Mouse (Mus musculus): ENCODE measurements around the gene Ndufv2. TPM values are rescaled to one million over a fixed set of nuclear protein-coding genes. Genes with fewer than 3 reads are reported as not detected.

The Ndufv2 gene
- total RNA-seq (2021): 100 to 1,000 TPM; 362 to 532 TPM
- long read RNA-seq, experiment 1, transcript Ndufv2-203 (8 exons, 1,697 nt): major isoform, 140 of 142 reads
- long read RNA-seq, experiment 1, partial matches to known transcripts: 0 of 142 reads
- long read RNA-seq, experiment 1, other reads (novel, unspliced or antisense): 2 of 142 reads
- long read RNA-seq, experiment 2, transcript Ndufv2-203 (8 exons, 1,697 nt): major isoform, 312 of 335 reads
- long read RNA-seq, experiment 2, partial matches to known transcripts: 9 of 335 reads
- long read RNA-seq, experiment 2, other reads (novel, unspliced or antisense): 14 of 335 reads

- DNase-seq (ENCODE audit: low spot score in 2 of 2): peak; percentile 81 to 86
Observed at GRCm38 (mm10) chr17:66101380-66102330, at the start of gene Ndufv2. Gene Ndufv2 (minus strand): TSS chr17:66101559.

GRCm38 (mm10) chr17:66131212-66131611 is 29.9 kb upstream of the Ndufv2 start:
- no peak for DNase-seq (ENCODE audit: low spot score in 2 of 2)

GRCm38 (mm10) chr17:66130371-66130770 is 29.0 kb upstream of the Ndufv2 start:
- no peak for DNase-seq (ENCODE audit: low spot score in 2 of 2)

- DNase-seq (ENCODE audit: low spot score in 2 of 2): no peak
Observed at GRCm38 (mm10) chr17:66125211-66125610, 23.9 kb upstream of the Ndufv2 start.

- DNase-seq (ENCODE audit: low spot score in 2 of 2): no peak
Observed at GRCm38 (mm10) chr17:66123816-66124610, 22.7 kb upstream of the Ndufv2 start.

GRCm38 (mm10) chr17:66123066-66123815 is 21.9 kb upstream of the Ndufv2 start, which contains the start of gene Ddx11:
Gene Ddx11 (plus strand): TSS chr17:66123520.
- peak; percentile 98 for DNase-seq (ENCODE audit: low spot score in 2 of 2)

GRCm38 (mm10) chr17:66120701-66121100 is 19.3 kb upstream of the Ndufv2 start:
- DNase-seq (ENCODE audit: low spot score in 2 of 2): no peak

- no peak for DNase-seq (ENCODE audit: low spot score in 2 of 2)
Observed at GRCm38 (mm10) chr17:66118991-66119390, 17.6 kb upstream of the Ndufv2 start.

GRCm38 (mm10) chr17:66112166-66112565 is 10.8 kb upstream of the Ndufv2 start:
- DNase-seq (ENCODE audit: low spot score in 2 of 2): no peak

GRCm38 (mm10) chr17:66111402-66111959 is 10.1 kb upstream of the Ndufv2 start, which contains the start of gene Washc1:
Gene Washc1 (plus strand): TSS chr17:66111545.
- peak; percentile 82 to 86 for DNase-seq (ENCODE audit: low spot score in 2 of 2)

- no peak for DNase-seq (ENCODE audit: low spot score in 2 of 2)
Observed at GRCm38 (mm10) chr17:66110746-66111145, 9.4 kb upstream of the Ndufv2 start.

- no peak for DNase-seq (ENCODE audit: low spot score in 2 of 2)
Observed at GRCm38 (mm10) chr17:66108198-66108597, 6.8 kb upstream of the Ndufv2 start.

GRCm38 (mm10) chr17:66107466-66107865 is 6.1 kb upstream of the Ndufv2 start:
- DNase-seq (ENCODE audit: low spot score in 2 of 2): no peak

GRCm38 (mm10) chr17:66106601-66107267 is 5.4 kb upstream of the Ndufv2 start:
- DNase-seq (ENCODE audit: low spot score in 2 of 2): peak; percentile 56 to 57

GRCm38 (mm10) chr17:66104076-66104475 is 2.7 kb upstream of the Ndufv2 start:
- DNase-seq (ENCODE audit: low spot score in 2 of 2): no peak

- DNase-seq (ENCODE audit: low spot score in 2 of 2): no peak
Observed at GRCm38 (mm10) chr17:66100566-66101379, 586 bp downstream of the Ndufv2 start.

GRCm38 (mm10) chr17:66092664-66093063 is 8.7 kb downstream of the Ndufv2 start:
- no peak for DNase-seq (ENCODE audit: low spot score in 2 of 2)

- no peak for DNase-seq (ENCODE audit: low spot score in 2 of 2)
Observed at GRCm38 (mm10) chr17:66092065-66092464, 9.3 kb downstream of the Ndufv2 start.

- DNase-seq (ENCODE audit: low spot score in 2 of 2): no peak
Observed at GRCm38 (mm10) chr17:66091392-66091791, 10.0 kb downstream of the Ndufv2 start.

Data from adrenal gland, adult 18-20 months (tissue).